Mouse (Mus musculus) neural tube, embryonic 11.5 days (tissue): ENCODE results near the gene Ccsap. TPM values are rescaled to one million over a fixed set of nuclear protein-coding genes. Genes with fewer than 3 reads are reported as not detected.

Experiments used
- ATAC-seq: fragments of 200-750 bp; cut with Nextera tagmentation; 2 replicates; pipeline ENCODE4 v1.8.0; 2017; ENCODE audit warnings: moderate number of reproducible peaks, mild to moderate bottlenecking, moderate TSS enrichment, moderate library complexity; ENCODE audit not compliant: insufficient read depth, low FRiP score, low TSS enrichment
- DNase-seq: peaks from one replicate; pipeline ENCODE4 v3.0.0-alpha.2; 2015; ENCODE audit warnings: low spot score
- H3K27ac ChIP-seq: fragments of 300-500 bp; sonication (generic); 2 replicates; pipeline ENCODE4 v1.5.1; 2014; ENCODE audit warnings: low read depth, mild to moderate bottlenecking, low read length
- H3K27me3 ChIP-seq: fragments of 300-500 bp; sonication (generic); 2 replicates; pipeline ENCODE4 v1.6.1; 2014; ENCODE audit warnings: mild to moderate bottlenecking, low read length, mixed read lengths; ENCODE audit not compliant: control insufficient read depth, insufficient read depth
- H3K36me3 ChIP-seq: fragments of 300-500 bp; sonication (generic); 2 replicates; pipeline ENCODE4 v1.6.1; 2014; ENCODE audit warnings: mild to moderate bottlenecking, low read length, moderate library complexity, mixed read lengths; ENCODE audit not compliant: control insufficient read depth, insufficient read depth
- H3K4me1 ChIP-seq: fragments of 300-500 bp; sonication (generic); 2 replicates; pipeline ENCODE4 v1.6.1; 2014; ENCODE audit warnings: low read length, mixed read lengths; ENCODE audit not compliant: control insufficient read depth, insufficient read depth
- H3K4me2 ChIP-seq: fragments of 300-500 bp; sonication (generic); 2 replicates; pipeline ENCODE4 v1.6.1; 2014; ENCODE audit warnings: low read depth, mild to moderate bottlenecking, moderate library complexity
- H3K4me3 ChIP-seq: fragments of 300-500 bp; sonication (generic); 2 replicates; pipeline ENCODE4 v1.5.1; 2014; ENCODE audit warnings: low read depth, low read length
- H3K9ac ChIP-seq: fragments of 300-500 bp; sonication (generic); 2 replicates; pipeline ENCODE4 v1.6.1; 2014; ENCODE audit warnings: mild to moderate bottlenecking, low read length
- H3K9me3 ChIP-seq: fragments of 300-500 bp; sonication (generic); 2 replicates; pipeline ENCODE4 v1.6.1; 2016; ENCODE audit warnings: low read length; ENCODE audit not compliant: control insufficient read depth
- WGBS: fragments of 180-500 bp; shearing (Covaris S2); extraction: QIAGEN DNeasy Blood & Tissue Kit; methylation state at CpG from one replicate; pipeline ENCODE4 v1.1.7; 2014; 5-methylcytosine and 5-hydroxymethylcytosine counted together
- polyA plus RNA-seq: library from polyadenylated mRNA; unstranded; fragments of >200 nt; fragmentation: Nextera tagmentation; extraction: Ambion mirVana; gene quantifications from 2 replicates; pipeline ENCODE4 v1.2.1, GENCODE M21; 2014

Gene Ccsap
- polyA plus RNA-seq, 1 experiment from 2014 or later, result 6.7 TPM

DNA sequence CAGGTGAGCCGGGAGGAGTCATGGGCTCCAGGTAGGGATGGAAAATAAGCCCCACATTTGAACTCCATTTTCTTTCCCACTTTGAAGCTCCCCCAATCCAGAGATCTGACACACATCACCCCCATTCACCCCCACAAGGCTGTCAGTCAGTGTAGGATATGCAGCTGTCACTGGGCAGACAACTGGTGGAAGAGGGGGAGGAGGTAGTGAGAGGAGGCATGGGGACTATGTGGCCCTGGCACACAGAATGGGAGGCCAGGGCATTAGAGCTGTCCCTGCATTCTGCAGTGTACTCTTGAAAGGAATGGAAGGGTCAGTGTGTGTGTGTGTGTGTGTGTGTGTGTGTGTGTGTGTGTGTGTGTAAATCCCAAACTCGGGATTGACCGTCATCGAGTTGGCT, 35.2 kb upstream of the Ccsap start:
- WGBS, result 91% methylated on average over 4 of the region's 4 CpGs
- Histone ChIP-seq H3K36me3 (no peaks in the 10 kb centered on the region; the same call in 1 of the 2 replicates), H3K9ac (no peak overlapping the region), H3K4me1 (no peaks in the 10 kb centered on the region; the same call in 1 of the 2 replicates), H3K9me3 (no peaks in the 10 kb centered on the region), H3K4me3 (no peak overlapping the region), H3K4me2 (no peak overlapping the region), H3K27ac (no peak overlapping the region), H3K27me3 (peaks cover 53% of the 10 kb centered on the region)
- DNase-seq (no peak), ATAC-seq (no peak)

DNA sequence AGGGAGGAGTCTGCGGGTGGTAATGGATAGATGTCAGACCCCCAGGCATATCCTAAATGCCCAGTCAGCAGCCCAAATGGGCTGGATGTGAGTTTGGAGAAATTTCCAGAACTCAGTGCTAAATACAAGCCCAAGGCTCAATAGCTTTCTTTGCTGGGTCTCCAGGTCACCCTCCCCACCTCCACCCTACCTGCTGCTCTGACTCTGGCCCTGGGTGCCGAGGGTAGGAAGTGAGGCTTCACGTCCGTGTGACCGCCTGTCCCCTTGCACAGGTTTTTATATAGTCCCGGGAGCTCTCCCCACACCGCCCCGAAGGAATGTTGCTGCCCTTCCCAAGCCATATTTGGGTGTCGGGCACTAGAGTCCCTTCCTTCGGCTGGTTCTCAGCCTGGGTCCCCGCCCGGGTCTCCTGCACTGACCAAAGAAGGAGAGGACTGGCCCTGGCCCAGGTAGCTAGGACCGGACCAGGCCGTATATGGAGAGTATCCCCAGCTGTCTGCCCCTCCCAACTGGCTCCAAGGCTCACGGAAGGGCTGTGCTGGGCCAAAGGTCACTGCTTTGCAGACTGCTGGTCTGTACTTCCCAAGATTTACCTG, 34.6 kb upstream of the Ccsap start, which contains the start of gene Acta1:
TSS of gene Acta1 (minus strand) at position 250 of the 596 bp plus-strand sequence.
- no peak for DNase-seq
- Histone ChIP-seq H3K4me3 (no peak within 1 kb of the TSS), H3K27ac (no peak within 1 kb of the TSS), H3K9ac (no peak within 1 kb of the TSS), H3K9me3 (no peaks in the 10 kb centered on the region), H3K4me1 (no peaks in the 10 kb centered on the region; the same call in 1 of the 2 replicates), H3K4me2 (no peak within 1 kb of the TSS), H3K36me3 (no peaks in the 10 kb centered on the region; the same call in 1 of the 2 replicates), H3K27me3 (peaks cover 54% of the 10 kb centered on the region)
- no peak for ATAC-seq
- 18% methylated on average over 15 of the region's 15 CpGs for WGBS

DNA sequence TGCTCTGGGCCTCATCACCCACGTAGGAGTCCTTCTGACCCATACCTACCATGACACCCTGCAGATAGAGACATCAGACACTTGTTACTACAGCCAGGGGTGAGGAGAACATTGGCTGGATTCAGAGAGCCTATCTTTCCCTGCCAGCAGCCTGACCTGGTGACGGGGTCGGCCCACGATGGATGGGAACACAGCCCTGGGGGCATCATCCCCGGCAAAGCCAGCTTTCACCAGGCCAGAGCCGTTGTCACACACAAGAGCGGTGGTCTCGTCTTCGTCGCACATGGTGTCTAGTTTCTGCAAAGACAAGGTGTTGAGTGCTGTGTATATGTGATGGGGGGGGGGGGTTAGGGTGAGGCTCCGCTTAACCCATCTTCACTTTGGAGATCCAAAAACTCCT, 33.4 kb upstream of the Ccsap start:
- H3K4me3 ChIP-seq, result no peak overlapping the region
- H3K27me3 ChIP-seq, result peaks cover 54% of the 10 kb centered on the region
- H3K9me3 ChIP-seq, result no peaks in the 10 kb centered on the region
- DNase-seq (no peak), ATAC-seq (no peak)
- H3K9ac ChIP-seq, result no peak overlapping the region
- H3K36me3 ChIP-seq, result no peaks in the 10 kb centered on the region
- H3K4me2 ChIP-seq, result no peak overlapping the region
- no peak overlapping the region for H3K27ac ChIP-seq
- no peaks in the 10 kb centered on the region; the same call in 1 of the 2 replicates for H3K4me1 ChIP-seq
- WGBS, result 79% methylated on average over 11 of the region's 11 CpGs

DNA sequence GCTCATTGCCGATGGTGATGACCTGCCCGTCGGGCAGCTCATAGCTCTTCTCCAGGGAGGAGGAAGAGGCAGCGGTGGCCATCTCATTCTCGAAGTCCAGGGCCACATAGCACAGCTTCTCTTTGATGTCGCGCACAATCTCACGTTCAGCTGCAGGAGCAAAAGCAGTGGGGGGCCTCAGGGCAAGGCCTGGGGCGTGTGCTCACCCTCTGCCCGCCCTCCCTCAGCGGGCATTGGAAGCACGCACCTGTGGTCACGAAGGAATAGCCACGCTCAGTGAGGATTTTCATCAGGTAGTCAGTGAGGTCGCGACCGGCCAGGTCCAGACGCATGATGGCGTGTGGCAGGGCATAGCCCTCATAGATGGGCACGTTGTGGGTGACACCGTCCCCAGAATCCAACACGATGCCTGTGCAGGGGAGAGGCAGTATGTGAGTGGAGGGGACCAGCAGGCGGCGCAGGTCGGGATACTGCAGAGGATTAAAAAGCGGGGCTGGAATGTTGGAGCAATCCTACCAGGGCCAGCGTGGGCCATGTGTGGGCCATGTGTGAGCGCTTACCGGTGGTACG, 32.7 kb upstream of the Ccsap start:
- Histone ChIP-seq H3K4me2 (peak overlapping the region; percentile 43), H3K27ac (no peak overlapping the region), H3K4me3 (peak overlapping the region; percentile 24), H3K4me1 (no peaks in the 10 kb centered on the region; the same call in 1 of the 2 replicates), H3K36me3 (no peaks in the 10 kb centered on the region), H3K27me3 (peaks cover 54% of the 10 kb centered on the region), H3K9ac (no peak overlapping the region), H3K9me3 (no peaks in the 10 kb centered on the region)
- DNase-seq, result no peak
- WGBS, result 12% methylated on average over 30 of the region's 30 CpGs
- ATAC-seq, result no peak

DNA sequence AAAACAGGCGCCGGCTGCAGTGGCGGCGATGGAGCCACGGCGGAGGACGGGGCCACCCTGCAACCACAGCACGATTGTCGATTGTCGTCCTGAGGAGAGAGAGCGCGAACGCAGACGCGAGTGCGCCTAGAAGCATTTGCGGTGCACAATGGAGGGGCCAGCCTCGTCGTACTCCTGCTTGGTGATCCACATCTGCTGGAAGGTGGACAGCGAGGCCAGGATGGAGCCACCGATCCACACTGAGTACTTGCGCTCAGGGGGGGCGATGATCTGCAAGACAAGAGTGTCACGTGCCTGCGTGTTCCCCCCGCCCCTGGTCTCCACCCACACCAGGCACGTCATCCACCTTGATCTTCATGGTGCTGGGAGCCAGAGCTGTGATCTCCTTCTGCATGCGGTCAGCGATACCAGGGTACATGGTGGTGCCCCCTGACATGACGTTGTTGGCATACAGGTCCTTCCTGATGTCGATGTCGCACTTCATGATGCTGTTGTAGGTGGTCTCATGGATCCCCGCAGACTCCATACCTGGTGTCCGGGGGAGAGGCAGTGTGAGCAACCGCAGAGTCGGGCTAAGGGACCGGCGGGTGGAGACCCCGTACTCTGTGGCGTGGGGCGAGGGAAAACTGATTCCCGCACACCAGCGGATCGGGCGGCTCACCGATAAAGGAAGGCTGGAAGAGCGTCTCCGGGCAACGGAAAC, 32.0 kb upstream of the Ccsap start:
- Histone ChIP-seq H3K4me2 (peak overlapping the region; percentile 43), H3K4me3 (peak overlapping the region; percentile 24), H3K27me3 (peaks cover 54% of the 10 kb centered on the region), H3K4me1 (no peaks in the 10 kb centered on the region; the same call in 1 of the 2 replicates), H3K27ac (no peak overlapping the region), H3K36me3 (no peaks in the 10 kb centered on the region), H3K9me3 (no peaks in the 10 kb centered on the region), H3K9ac (peak overlapping the region; percentile 0; the same call in 1 of the 2 replicates)
- 2% methylated on average over 49 of the region's 49 CpGs for WGBS
- DNase-seq (peak; percentile 40), ATAC-seq (no peak)

DNA sequence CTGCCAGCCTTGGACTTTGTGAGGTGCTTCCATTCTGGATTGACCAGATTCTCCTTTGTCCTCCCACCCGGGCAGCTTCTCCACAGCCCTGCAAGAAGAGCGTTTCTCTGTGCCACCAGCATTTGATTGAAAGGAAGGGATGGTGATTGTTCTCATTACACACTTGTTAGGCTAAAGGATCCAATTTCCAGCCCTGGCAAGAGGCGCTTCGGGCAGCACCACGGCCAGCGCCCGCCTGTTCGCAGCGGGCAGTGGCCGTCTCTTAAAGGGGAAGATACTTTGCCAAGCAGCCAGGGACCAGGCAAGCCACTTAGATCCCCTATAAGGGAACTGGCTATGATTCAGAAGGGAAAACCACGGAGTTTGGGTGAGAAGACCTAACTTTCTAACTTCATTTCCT, 31.3 kb upstream of the Ccsap start:
- H3K9ac ChIP-seq, result 0 out of 2 replicates have a peak overlapping the region, but pooled peaks have one; percentile 1
- H3K4me3 ChIP-seq, result peak overlapping the region; percentile 24; the same call in 1 of the 2 replicates
- peak overlapping the region; percentile 43 for H3K4me2 ChIP-seq
- H3K27me3 ChIP-seq, result peaks cover 54% of the 10 kb centered on the region
- peak; percentile 75 for DNase-seq
- ATAC-seq, result no peak
- H3K27ac ChIP-seq, result no peak overlapping the region
- no peaks in the 10 kb centered on the region for H3K9me3 ChIP-seq
- no peaks in the 10 kb centered on the region; the same call in 1 of the 2 replicates for H3K4me1 ChIP-seq
- under 1% methylated on average over 11 of the region's 11 CpGs for WGBS
- no peaks in the 10 kb centered on the region for H3K36me3 ChIP-seq

DNA sequence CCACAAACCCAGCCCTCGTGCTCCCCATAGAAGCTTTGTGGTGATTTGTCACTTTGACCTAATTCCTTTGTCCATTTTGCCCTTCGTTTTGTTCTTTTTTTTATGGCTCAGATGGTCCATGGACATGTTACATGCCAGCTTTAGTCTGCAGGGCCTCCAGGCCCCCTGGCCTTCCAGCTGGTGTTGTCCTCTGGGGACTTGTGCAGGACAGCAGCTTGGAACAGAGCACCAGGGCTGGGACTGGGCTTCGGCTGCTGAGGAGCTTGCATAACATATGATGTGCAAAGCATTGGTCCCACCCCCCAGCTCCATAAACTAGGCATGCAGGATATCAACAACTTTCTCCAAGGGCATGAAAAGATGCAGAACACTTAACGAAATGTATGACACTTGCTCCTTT, 29.8 kb upstream of the Ccsap start:
- Histone ChIP-seq H3K4me1 (no peaks in the 10 kb centered on the region; the same call in 1 of the 2 replicates), H3K4me3 (no peak overlapping the region), H3K4me2 (no peak overlapping the region), H3K36me3 (no peaks in the 10 kb centered on the region), H3K27ac (no peak overlapping the region), H3K9ac (no peak overlapping the region), H3K9me3 (no peaks in the 10 kb centered on the region), H3K27me3 (peaks cover 51% of the 10 kb centered on the region)
- DNase-seq (no peak), ATAC-seq (no peak)
- 62% methylated on average over 4 of the region's 4 CpGs for WGBS

DNA sequence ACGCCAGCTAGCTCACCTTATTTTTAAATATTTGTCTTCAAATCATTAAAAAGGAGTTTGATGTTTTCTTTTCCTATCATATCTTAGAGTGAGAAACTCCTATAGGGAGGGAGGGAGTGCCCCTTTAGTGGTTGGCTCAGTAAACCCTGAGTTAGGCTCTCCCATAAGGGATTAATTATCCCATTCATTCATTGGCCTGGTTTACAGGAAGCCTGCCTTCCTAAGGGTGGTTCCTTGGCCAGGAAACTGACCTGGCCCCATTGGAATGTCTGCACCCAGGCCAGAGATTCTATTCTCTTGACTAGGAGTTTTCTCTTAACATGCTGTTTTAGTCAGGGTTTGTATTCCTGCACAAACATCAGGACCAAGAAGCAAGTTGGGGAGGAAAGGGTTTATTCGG, 27.9 kb upstream of the Ccsap start:
- Histone ChIP-seq H3K9me3 (no peaks in the 10 kb centered on the region), H3K27ac (no peak overlapping the region), H3K4me3 (no peak overlapping the region), H3K4me2 (no peak overlapping the region), H3K9ac (no peak overlapping the region), H3K4me1 (no peaks in the 10 kb centered on the region; the same call in 1 of the 2 replicates), H3K27me3 (peaks cover 37% of the 10 kb centered on the region), H3K36me3 (no peaks in the 10 kb centered on the region)
- ATAC-seq (no peak), DNase-seq (no peak)
- WGBS, result 90% methylated on average over 2 of the region's 2 CpGs
